Mouse (Mus musculus) CH12.LX (cell line): ENCODE measurements around the gene Psmd9. TPM values are rescaled to one million over a fixed set of nuclear protein-coding genes. Genes with fewer than 3 reads are reported as not detected.
A peak's percentile ranks its signal among the peaks of the same experiment; 100 is the strongest.

Experiments
- DNase-seq: peaks from one replicate; pipeline ENCODE4 v3.0.0-alpha.2; 2013; ENCODE audit errors: extremely low read depth
- H3K27ac ChIP-seq: 2 replicates; pipeline ENCODE4 v1.5.1; 2012; ENCODE audit warnings: low read depth, mild to moderate bottlenecking, control low read depth, moderate library complexity; ENCODE audit not compliant: insufficient read depth
- H3K27me3 ChIP-seq: replicated peaks from 2 replicates; pipeline ENCODE3; 2012; ENCODE audit warnings: inconsistent platforms
- H3K36me3 ChIP-seq, 2 experiments: replicated peaks in 1 of 2; 2 replicates each; pipeline versions ENCODE3 to v1.6.1; 2012; ENCODE audit warnings: inconsistent platforms in 1 of 2, low read length in 1 of 2, mild to moderate bottlenecking in 1 of 2, mixed read lengths in 1 of 2, moderate library complexity in 1 of 2; ENCODE audit not compliant: control insufficient read depth in 1 of 2, insufficient read depth in 1 of 2
- H3K4me1 ChIP-seq, 2 experiments: 2 replicates each; pipeline ENCODE4 v1.6.1; 2012; ENCODE audit warnings: inconsistent platforms in 1 of 2, moderate library complexity in 1 of 2; ENCODE audit not compliant: insufficient read depth in 2 of 2, control insufficient read depth in 1 of 2
- H3K4me2 ChIP-seq: 2 replicates; pipeline ENCODE4 v1.6.1; 2012; ENCODE audit warnings: low read depth, mild to moderate bottlenecking, control low read depth; ENCODE audit not compliant: poor library complexity, insufficient read depth, severe bottlenecking
- H3K4me3 ChIP-seq, 3 experiments: fragments of 150-350 bp in 1 of 3; sonication (generic) in 1 of 3; replicated peaks in 1 of 3; 2 replicates each; pipeline versions ENCODE3 to v1.5.1; 2011 to 2012; ENCODE audit warnings: low read depth in 2 of 3, low read length in 2 of 3, mild to moderate bottlenecking in 2 of 3, moderate library complexity in 2 of 3, control low read depth in 1 of 3, improper control_type of control experiment in 1 of 3, inconsistent platforms in 1 of 3, mixed read lengths in 1 of 3; ENCODE audit not compliant: poor library complexity in 1 of 3
- H3K79me2 ChIP-seq: replicated peaks from 2 replicates; pipeline ENCODE4 v1.6.1; 2012; ENCODE audit warnings: mild to moderate bottlenecking, moderate library complexity; ENCODE audit not compliant: control insufficient read depth, poor library complexity, insufficient read depth, severe bottlenecking; ENCODE audit errors: extremely low read depth
- H3K9ac ChIP-seq: 2 replicates; pipeline ENCODE4 v1.6.1; 2012; ENCODE audit warnings: low read depth, mild to moderate bottlenecking, control low read depth, moderate library complexity; ENCODE audit not compliant: insufficient read depth
- H3K9me3 ChIP-seq: replicated peaks from 2 replicates; pipeline ENCODE3; 2012; ENCODE audit warnings: low read length, inconsistent platforms, mixed read lengths
- CTCF ChIP-seq, 2 experiments: IDR thresholded peaks in 1 of 2; conservative IDR thresholded peaks in 1 of 2; 2 replicates each; pipeline ENCODE4 v1.5.1; 2011 to 2012; ENCODE audit warnings: low read depth in 2 of 2, low read length in 2 of 2, improper control_type of control experiment in 1 of 2, inconsistent platforms in 1 of 2, mild to moderate bottlenecking in 1 of 2, moderate library complexity in 1 of 2
- ELF1 ChIP-seq: IDR thresholded peaks from 2 replicates; pipeline ENCODE4 v1.6.1; 2014; ENCODE audit warnings: low read depth, mild to moderate bottlenecking, inconsistent platforms, low read length, improper control_type of control experiment
- EP300 ChIP-seq: IDR thresholded peaks from 2 replicates; pipeline ENCODE4 v1.6.1; 2011; ENCODE audit warnings: low read length, improper control_type of control experiment
- GABPA ChIP-seq: IDR thresholded peaks from 2 replicates; pipeline ENCODE4 v1.6.1; 2012; ENCODE audit warnings: low read depth, low read length, improper control_type of control experiment, inconsistent platforms; ENCODE audit not compliant: insufficient replicate concordance
- IRF4 ChIP-seq: IDR thresholded peaks from 2 replicates; pipeline ENCODE4 v1.6.1; 2014; ENCODE audit warnings: low read depth, mild to moderate bottlenecking, inconsistent platforms, low read length, improper control_type of control experiment
- JUN ChIP-seq: IDR thresholded peaks from 2 replicates; pipeline ENCODE4 v1.6.1; 2011; ENCODE audit warnings: low read depth, mild to moderate bottlenecking, low read length, improper control_type of control experiment, moderate library complexity; ENCODE audit not compliant: insufficient read depth
- JUND ChIP-seq: conservative IDR thresholded peaks from 2 replicates; pipeline ENCODE4 v1.6.1; 2011; ENCODE audit warnings: low read depth, low read length, improper control_type of control experiment
- MAZ ChIP-seq: IDR thresholded peaks from 2 replicates; pipeline ENCODE4 v1.6.1; 2012; ENCODE audit warnings: low read depth, mild to moderate bottlenecking, inconsistent platforms, low read length, improper control_type of control experiment, moderate library complexity
- MEF2A ChIP-seq: IDR thresholded peaks from 2 replicates; pipeline ENCODE4 v1.6.1; 2014; ENCODE audit warnings: low read depth, mild to moderate bottlenecking, inconsistent platforms, low read length, improper control_type of control experiment, borderline replicate concordance
- MXI1 ChIP-seq: IDR thresholded peaks from 2 replicates; pipeline ENCODE4 v1.6.1; 2011; ENCODE audit warnings: mild to moderate bottlenecking, low read depth, low read length, improper control_type of control experiment
- PAX5 ChIP-seq: IDR thresholded peaks from 2 replicates; pipeline ENCODE4 v1.6.1; 2012; ENCODE audit warnings: low read length, inconsistent platforms, mixed read lengths
- RAD21 ChIP-seq: IDR thresholded peaks from 2 replicates; pipeline ENCODE4 v1.6.1; 2011; ENCODE audit warnings: low read depth, mild to moderate bottlenecking, low read length, improper control_type of control experiment, moderate library complexity
- SIN3A ChIP-seq: IDR thresholded peaks from 2 replicates; pipeline ENCODE4 v1.6.1; 2012; ENCODE audit warnings: low read length, improper control_type of control experiment, inconsistent platforms
- SMC3 ChIP-seq: IDR thresholded peaks from 2 replicates; pipeline ENCODE4 v1.6.1; 2011; ENCODE audit warnings: low read depth, low read length, improper control_type of control experiment
- dilution Hi-C: fragments of 300-500 bp; cut with MboI; formaldehyde crosslinking; loops from 2 replicates; pipeline ENCODE4 v1.14.3; 2020; ENCODE audit warnings: low sequenced_read_pairs; ENCODE audit not compliant: extremely low pct_unique_long_range_greater_than_20kb, extremely low pct_ligation_motif_present
- in situ Hi-C: fragments of 300-500 bp; cut with MboI; formaldehyde crosslinking; loops from 3 replicates; pipeline ENCODE4 v1.14.3; 2019; ENCODE audit warnings: low sequenced_read_pairs, low pct_ligation_motif_present, low pct_unique_long_range_greater_than_20kb, mixed read lengths
- polyA plus RNA-seq: library from polyadenylated mRNA; unstranded; fragments of >175 nt; gene quantifications from 2 replicates; pipeline ENCODE4 v1.2.1, GENCODE M21; 2012; ENCODE audit warnings: low read depth; ENCODE audit not compliant: insufficient read length
- total RNA-seq, 2 experiments: library from RNA; depleted of rRNA; stranded (reverse); fragments of 300-350 nt in 1 of 2; fragments of >200 nt in 1 of 2; gene quantifications; 2 replicates each; pipeline ENCODE4 v1.2.3; 2012 to 2014

Psmd9 gene
- total and polyA plus RNA-seq, 3 experiments = 30.8 to 38.0 (median 35.5) TPM

- Histone ChIP-seq H3K4me2 (no peak overlapping the region), H3K79me2 (no peaks in the 10 kb centered on the region), H3K9me3 (no peaks in the 10 kb centered on the region), H3K9ac (no peak overlapping the region), H3K27ac (no peak overlapping the region), H3K4me3 (no peak overlapping the region), H3K4me1 (no peaks in the 10 kb centered on the region), H3K36me3 (no peaks in the 10 kb centered on the region), H3K27me3 (no peaks in the 10 kb centered on the region)
- DNase-seq = peak; percentile 40
- dilution Hi-C loops (no loop called here), in situ Hi-C loops (no loop called here)
- TF ChIP-seq MEF2A (no peak), RAD21 (peak; percentile 41), ELF1 (no peak), MXI1 (no peak), GABPA (no peak), EP300 (no peak), MAZ (no peak), SMC3 (peak; percentile 28), PAX5 (no peak), CTCF (conservative IDR thresholded peaks at IDR 0.05 in 1 of 2, IDR thresholded peaks at IDR 0.05 in 1 of 2; ENCODE audit: low read depth in 2 of 2, low read length in 2 of 2) (peak; percentile 57 to 58), JUN (no peak), JUND (no peak), IRF4 (no peak), SIN3A (no peak)
Measured at GRCm38 (mm10) chr5:123298526-123298925, 129.3 kb downstream of the Psmd9 start.

Other genes starting within 250 kb of the Psmd9 start
- gene Kdm2b, start 179.6 kb upstream of the Psmd9 start, total RNA-seq (2012; rRNA removed) = 80.1 and 87.1 TPM in 2 replicates
- gene Kdm2b, start 179.6 kb upstream of the Psmd9 start, total RNA-seq (2014; rRNA removed) = 69.3 and 76.7 TPM in 2 replicates
- 120 and 138 TPM in 2 replicates for gene Kdm2b, start 179.6 kb upstream of the Psmd9 start, polyA plus RNA-seq
- gene Orai1, start 154.3 kb upstream of the Psmd9 start, total RNA-seq (2012; rRNA removed) = 17.8 and 18.6 TPM in 2 replicates
- 14.6 and 17.4 TPM in 2 replicates for gene Orai1, start 154.3 kb upstream of the Psmd9 start, total RNA-seq (2014; rRNA removed)
- gene Orai1, start 154.3 kb upstream of the Psmd9 start, polyA plus RNA-seq = 23.1 and 27.7 TPM in 2 replicates
- not detected in 2 replicates for gene Morn3, start 122.4 kb upstream of the Psmd9 start, total RNA-seq (2012; rRNA removed)
- gene Morn3, start 122.4 kb upstream of the Psmd9 start, total RNA-seq (2014; rRNA removed) = not detected in 2 replicates
- not detected in 2 replicates for gene Morn3, start 122.4 kb upstream of the Psmd9 start, polyA plus RNA-seq
- 6.1 and 8.0 TPM in 2 replicates for gene Tmem120b, start 101.0 kb upstream of the Psmd9 start, total RNA-seq (2012; rRNA removed)
- gene Tmem120b, start 101.0 kb upstream of the Psmd9 start, total RNA-seq (2014; rRNA removed) = 4.6 and 4.8 TPM in 2 replicates
- gene Tmem120b, start 101.0 kb upstream of the Psmd9 start, polyA plus RNA-seq = 4.5 and 6.2 TPM in 2 replicates
- 46.5 and 56.9 TPM in 2 replicates for gene Rhof, start 36.7 kb upstream of the Psmd9 start, total RNA-seq (2012; rRNA removed)
- 32.6 and 33.6 TPM in 2 replicates for gene Rhof, start 36.7 kb upstream of the Psmd9 start, total RNA-seq (2014; rRNA removed)
- gene Rhof, start 36.7 kb upstream of the Psmd9 start, polyA plus RNA-seq = 38.2 and 45.4 TPM in 2 replicates
- gene Setd1b, start 27.2 kb upstream of the Psmd9 start, total RNA-seq (2012; rRNA removed) = 2.3 and 2.6 TPM in 2 replicates
- 0.50 and 0.70 TPM in 2 replicates for gene Setd1b, start 27.2 kb upstream of the Psmd9 start, total RNA-seq (2014; rRNA removed)
- 8.0 and 9.1 TPM in 2 replicates for gene Setd1b, start 27.2 kb upstream of the Psmd9 start, polyA plus RNA-seq
- gene Hpd, start 13.3 kb downstream of the Psmd9 start, total RNA-seq (2012; rRNA removed) = not detected in 2 replicates
- gene Hpd, start 13.3 kb downstream of the Psmd9 start, total RNA-seq (2014; rRNA removed) = 0.20 TPM in 1 of 2 replicates, not detected in the other
- not detected in 2 replicates for gene Hpd, start 13.3 kb downstream of the Psmd9 start, polyA plus RNA-seq
- 0.13 and 0.21 TPM in 2 replicates for gene Wdr66, start 82.7 kb downstream of the Psmd9 start, total RNA-seq (2012; rRNA removed)
- gene Wdr66, start 82.7 kb downstream of the Psmd9 start, total RNA-seq (2014; rRNA removed) = 0.21 TPM in 1 of 2 replicates, not detected in the other
- 0.34 and 0.55 TPM in 2 replicates for gene Wdr66, start 82.7 kb downstream of the Psmd9 start, polyA plus RNA-seq
- 3.6 and 4.3 TPM in 2 replicates for gene Bcl7a, start 174.4 kb downstream of the Psmd9 start, total RNA-seq (2012; rRNA removed)
- gene Bcl7a, start 174.4 kb downstream of the Psmd9 start, total RNA-seq (2014; rRNA removed) = 1.9 and 2.3 TPM in 2 replicates
- gene Bcl7a, start 174.4 kb downstream of the Psmd9 start, polyA plus RNA-seq = 6.3 and 7.2 TPM in 2 replicates
- gene Mlxip, start 225.4 kb downstream of the Psmd9 start, total RNA-seq (2012; rRNA removed) = 5.8 and 7.4 TPM in 2 replicates
- 4.3 and 4.4 TPM in 2 replicates for gene Mlxip, start 225.4 kb downstream of the Psmd9 start, total RNA-seq (2014; rRNA removed)
- 15.4 and 17.9 TPM in 2 replicates for gene Mlxip, start 225.4 kb downstream of the Psmd9 start, polyA plus RNA-seq